Mouse (Mus musculus) kidney, adult 18-20 months (tissue): ENCODE measurements around the gene Trpv5.

Experiments
- DNase-seq: peaks from one replicate; pipeline ENCODE4 v3.0.0; 2021

The Trpv5 gene

GRCm38 (mm10) chr6:41637927-41638506 is 42.6 kb downstream of the Trpv5 start:
- DNase-seq: no peak

- no peak for DNase-seq
Measured at GRCm38 (mm10) chr6:41637393-41637792, 43.2 kb downstream of the Trpv5 start.

GRCm38 (mm10) chr6:41636178-41636577 is 44.4 kb downstream of the Trpv5 start, which contains the start of gene Trpv6:
Gene Trpv6 (minus strand): TSS chr6:41636405.
- no peak for DNase-seq

GRCm38 (mm10) chr6:41635211-41635610 is 45.4 kb downstream of the Trpv5 start:
- no peak for DNase-seq

- DNase-seq: no peak
Measured at GRCm38 (mm10) chr6:41631549-41631948, 49.0 kb downstream of the Trpv5 start.

GRCm38 (mm10) chr6:41630791-41631190 is 49.8 kb downstream of the Trpv5 start:
- DNase-seq: no peak

GRCm38 (mm10) chr6:41628180-41628579 is 52.4 kb downstream of the Trpv5 start:
- no peak for DNase-seq

- DNase-seq: peak; percentile 21
Measured at GRCm38 (mm10) chr6:41622661-41623060, 57.9 kb downstream of the Trpv5 start.

- no peak for DNase-seq
Measured at GRCm38 (mm10) chr6:41621241-41621990, 59.2 kb downstream of the Trpv5 start.

GRCm38 (mm10) chr6:41620173-41620798 is 60.3 kb downstream of the Trpv5 start:
- DNase-seq: no peak

- DNase-seq: no peak
Measured at GRCm38 (mm10) chr6:41607637-41608036, 72.9 kb downstream of the Trpv5 start.

- DNase-seq: no peak
Measured at GRCm38 (mm10) chr6:41606214-41606613, 74.4 kb downstream of the Trpv5 start.

- DNase-seq: no peak
Measured at GRCm38 (mm10) chr6:41605794-41606104, 74.8 kb downstream of the Trpv5 start.

GRCm38 (mm10) chr6:41605061-41605793 is 75.3 kb downstream of the Trpv5 start, which contains the start of gene Ephb6:
Gene Ephb6 (plus strand): TSS chr6:41605482.
- peak; percentile 57 for DNase-seq

- peak; percentile 38 for DNase-seq
Measured at GRCm38 (mm10) chr6:41604401-41605050, 76.0 kb downstream of the Trpv5 start.
